Mouse (Mus musculus) layer of hippocampus, adult 9-11 months (tissue): ENCODE results near the gene Armc9.

Source experiments
- DNase-seq: peaks from one replicate; pipeline ENCODE4 v3.0.0; 2022

The Armc9 gene

DNA sequence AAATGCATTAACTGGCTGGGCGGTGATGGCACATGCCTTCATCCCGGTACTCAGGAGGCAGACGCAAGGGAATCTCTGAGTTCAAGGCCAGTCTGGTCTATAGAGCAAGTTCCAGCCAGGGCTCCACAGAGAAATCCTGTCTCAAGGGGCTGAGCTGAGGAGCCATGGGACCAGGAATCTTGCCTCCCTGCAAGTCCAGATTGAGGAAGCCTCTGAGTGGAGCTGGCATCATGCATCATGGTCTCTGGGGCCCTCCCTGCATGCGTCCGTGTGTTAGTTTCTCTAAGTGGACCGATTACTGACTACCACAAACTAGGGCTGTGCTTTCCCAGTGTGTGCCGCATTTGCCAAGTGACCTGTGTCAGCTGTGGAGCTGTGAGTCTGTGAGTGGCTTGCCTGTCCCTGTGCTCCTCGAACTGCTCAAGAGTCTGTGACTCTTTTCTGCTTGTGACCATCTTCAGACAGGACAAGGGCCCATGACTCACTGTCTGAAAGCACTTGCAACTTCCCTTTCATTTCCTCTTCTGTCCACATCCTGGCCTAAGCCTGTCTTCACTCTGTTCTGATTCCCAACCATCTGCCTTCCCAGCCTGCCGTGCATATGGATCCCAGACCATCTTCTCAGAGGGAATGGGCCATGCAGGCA lies 74.7 kb downstream of the Armc9 start:
- peak; percentile 61 for DNase-seq

DNA sequence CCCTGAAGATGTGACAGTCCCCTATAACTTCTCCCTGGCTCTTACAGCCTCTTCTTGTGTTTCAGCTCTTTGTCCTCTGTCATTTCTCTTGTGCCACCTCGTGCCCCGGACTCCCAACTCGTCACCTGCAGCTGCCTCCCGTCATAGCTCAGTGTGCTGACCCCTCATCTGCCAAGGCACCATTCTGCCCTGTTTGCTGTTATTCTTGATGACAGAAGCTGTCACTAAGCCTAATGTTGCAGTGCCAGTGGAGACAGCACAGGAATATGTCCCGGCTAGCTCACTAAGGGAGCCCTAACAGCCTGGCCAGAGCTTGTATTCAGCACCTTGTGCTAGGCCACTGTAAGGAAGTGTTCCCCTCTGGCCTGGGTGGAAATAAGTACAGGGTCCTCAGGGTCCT lies 78.1 kb downstream of the Armc9 start:
- DNase-seq: no peak

DNA sequence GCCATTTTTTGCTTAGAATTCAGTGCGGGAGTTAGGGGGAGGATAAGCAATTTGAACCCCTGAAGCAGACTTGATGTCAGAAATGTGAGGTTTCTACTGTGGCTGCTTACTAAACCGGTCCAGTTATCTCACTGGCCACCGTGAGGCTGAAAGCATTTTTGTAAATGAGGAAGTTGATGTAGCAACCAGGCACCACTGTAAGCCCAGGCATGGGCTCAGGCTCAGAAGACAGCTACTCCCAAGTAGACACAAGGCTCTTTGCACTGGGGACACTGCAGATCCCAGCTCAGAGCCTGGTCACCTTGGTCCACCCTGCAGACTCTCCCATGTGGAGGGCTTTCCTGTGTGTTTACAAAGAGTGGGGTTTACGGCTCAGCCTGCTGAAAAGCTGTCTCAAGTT lies 79.2 kb downstream of the Armc9 start:
- peak; percentile 62 for DNase-seq

DNA sequence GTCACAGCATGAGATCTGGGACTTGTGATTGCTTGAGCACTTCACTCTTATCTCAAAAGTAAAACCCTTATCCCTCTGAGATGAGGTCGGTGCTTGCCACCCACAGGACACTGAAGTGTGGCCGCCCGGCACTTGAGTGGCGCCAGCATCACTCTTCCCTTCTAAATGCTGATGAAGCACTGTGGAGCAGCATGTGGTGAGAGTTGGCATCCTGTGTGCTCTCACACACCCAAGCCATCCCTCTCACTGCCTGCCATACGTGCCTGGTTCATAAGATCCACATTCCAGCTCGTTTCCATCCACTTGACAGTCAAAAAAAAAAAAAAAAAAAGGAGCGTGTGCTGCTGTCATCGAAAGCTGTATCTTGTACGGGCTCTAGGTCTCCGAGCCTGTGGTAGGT lies 80.5 kb downstream of the Armc9 start:
- DNase-seq: peak; percentile 68

DNA sequence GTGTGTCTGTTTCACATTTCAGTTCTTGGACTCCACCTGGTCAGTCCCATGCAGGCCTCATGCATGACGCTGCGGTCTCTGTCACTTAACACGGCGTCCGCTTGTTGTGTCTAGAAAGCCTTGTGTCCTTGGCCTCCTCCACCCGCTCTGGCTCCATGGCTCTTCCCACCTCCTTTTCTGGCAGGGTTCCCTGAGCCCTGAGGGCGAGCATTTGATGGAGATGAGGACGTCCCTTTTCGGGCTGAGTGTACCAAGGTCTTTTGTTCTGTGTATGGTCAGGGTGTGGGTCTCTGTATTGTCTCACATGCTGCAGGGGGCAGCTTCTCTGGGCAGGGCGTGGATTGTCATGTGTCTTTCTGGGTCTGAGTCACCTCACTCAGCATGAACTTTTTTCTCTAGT lies 81.9 kb downstream of the Armc9 start:
- no peak for DNase-seq

DNA sequence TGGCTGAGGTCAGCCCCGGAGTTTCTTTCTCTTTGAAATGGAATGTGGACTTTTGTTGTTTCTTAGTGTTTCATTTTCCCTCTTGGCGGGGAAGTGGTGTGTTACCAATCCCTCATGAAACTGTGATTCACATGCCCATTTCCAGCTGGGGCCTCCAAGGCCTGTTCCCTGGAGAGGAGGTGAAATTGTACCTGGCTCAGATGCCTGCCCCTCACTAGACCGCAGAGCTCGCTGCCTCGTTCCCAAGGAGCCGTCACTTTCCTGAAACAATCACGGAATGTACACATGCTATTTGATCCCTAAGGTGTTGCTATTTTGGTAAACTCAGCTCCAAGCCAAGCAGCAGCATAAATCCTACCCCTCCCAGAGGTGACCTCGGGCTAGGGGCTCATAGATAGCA lies 84.4 kb downstream of the Armc9 start:
- DNase-seq: no peak

DNA sequence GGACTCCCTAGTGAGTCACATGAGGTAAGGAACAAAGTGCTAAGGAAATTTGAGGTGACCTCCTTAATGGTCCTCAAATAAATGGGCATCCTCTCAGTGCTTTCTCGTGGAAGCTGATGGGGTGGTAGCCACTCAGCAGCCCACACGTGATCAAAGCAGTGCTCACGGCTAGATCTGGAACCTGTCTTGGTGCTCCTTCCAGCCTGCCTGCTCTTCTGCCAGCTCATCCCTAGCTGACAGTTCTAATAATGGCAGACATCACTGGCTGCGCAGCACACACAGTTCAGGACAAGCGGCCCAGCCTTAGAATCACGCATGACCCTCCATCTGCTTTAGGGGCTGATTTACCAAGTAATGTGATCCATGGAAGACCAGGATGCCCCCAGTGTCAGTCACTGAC lies 85.3 kb downstream of the Armc9 start:
- DNase-seq: no peak

DNA sequence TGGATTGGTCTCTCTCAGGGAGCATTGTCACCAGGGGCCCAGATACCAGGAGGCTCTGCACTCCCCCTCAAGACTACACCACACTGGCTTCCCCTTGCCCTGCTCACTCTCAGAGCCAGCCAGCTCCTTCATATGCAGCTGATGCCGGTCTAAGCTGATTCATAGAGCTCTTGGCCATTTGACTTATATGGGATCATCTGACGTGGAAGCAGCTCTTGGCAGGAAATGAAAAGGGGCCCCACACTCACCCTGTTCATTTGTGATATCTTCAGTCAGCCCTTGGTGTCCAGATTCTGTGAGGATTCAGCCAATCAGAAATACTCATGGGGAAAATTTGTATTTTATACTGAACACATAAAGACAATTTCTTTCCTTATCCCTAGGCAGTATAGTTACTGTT lies 86.4 kb downstream of the Armc9 start:
- no peak for DNase-seq

DNA sequence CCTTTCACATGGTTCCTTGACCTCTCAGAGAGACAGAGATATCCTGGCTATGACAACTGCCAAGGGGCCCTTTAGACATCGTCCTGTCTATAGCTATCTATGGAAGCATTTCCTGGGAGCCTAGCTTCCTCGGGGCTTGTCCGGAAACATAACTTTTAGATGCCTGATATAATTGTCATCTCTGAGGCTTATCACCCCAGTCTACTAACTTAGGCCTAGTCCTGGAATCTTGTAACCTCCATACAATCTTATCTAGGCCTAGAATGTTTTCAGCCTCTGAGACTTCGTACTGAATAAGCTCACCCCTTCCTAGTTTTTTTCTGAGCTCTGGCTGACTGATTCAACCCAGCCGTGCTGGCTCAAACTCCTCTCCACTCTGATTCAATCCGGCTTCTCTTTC lies 88.9 kb downstream of the Armc9 start:
- DNase-seq: no peak

DNA sequence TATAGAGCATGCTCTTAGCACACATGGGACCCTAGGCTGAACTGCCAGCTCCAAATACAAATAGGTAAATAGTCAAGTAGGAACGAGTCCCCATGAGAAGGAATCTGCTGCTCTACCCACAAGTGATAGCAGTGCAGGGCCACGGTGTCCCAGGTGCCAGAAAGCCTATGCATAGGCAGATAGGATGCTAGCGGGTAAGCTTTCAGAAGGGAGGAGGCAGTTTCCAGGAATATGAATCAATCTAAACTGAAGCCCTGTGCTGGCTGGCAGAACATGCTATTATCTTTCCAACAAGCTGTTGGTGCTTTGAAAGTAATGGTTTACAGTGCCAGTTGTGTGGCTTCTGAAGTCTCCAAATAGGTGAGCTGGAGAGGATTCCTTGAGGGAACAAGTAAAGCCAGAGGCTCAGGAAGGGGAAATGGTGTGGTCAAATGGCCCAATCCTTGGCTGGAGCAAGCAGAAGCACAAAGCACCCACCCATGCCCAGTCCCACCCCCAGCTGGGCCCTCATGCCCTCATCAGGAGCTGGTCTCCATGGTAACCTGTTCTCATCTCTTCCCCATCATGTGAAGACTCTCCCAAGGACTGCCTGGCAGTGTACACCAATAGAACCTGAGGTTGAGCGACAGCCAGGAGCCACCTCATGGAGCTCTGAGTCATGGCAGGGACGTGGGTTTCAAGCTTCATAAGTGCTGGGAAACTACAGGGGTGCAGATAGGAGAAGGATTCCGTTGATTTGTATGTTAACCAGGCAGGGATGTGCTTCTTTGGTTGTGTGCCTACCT lies 90.9 kb downstream of the Armc9 start:
- DNase-seq: no peak

DNA sequence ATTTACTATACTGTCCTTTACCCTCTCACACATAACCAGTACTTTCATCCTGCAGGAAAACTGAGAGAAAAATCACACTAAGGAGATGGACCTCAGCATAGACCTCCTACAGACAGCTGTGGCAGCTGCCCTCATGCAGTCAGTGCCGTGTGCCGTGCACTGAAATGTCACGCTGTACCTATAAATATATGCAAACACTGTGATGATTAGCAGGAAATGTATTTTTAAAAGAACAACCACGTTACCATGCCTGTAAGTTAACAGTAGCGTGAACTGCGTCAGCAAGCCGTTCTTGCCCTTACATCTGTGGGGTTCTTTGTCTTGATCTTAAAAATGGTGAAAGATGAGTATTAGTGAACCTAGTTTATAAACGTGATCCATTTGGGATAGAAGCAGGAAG lies 98.8 kb downstream of the Armc9 start:
- DNase-seq: no peak

DNA sequence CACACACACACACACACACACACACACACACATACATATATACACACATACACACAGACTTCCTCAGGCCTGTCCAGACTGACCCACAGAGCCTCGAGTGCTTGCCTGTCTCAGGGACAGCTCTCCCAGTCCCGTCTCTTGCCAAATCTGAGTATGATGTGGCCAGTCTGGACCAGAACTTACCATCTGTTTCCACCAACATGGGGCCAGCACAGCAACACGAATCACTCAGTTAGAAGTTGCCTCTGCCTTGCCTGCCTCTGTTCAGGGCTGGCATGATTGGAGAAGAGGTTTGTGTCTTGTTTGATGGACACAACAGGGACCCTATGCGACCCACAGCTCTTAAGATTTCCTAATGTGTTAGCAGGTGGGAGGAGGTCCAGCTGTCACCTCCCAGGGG lies 101.7 kb downstream of the Armc9 start:
- DNase-seq: no peak

DNA sequence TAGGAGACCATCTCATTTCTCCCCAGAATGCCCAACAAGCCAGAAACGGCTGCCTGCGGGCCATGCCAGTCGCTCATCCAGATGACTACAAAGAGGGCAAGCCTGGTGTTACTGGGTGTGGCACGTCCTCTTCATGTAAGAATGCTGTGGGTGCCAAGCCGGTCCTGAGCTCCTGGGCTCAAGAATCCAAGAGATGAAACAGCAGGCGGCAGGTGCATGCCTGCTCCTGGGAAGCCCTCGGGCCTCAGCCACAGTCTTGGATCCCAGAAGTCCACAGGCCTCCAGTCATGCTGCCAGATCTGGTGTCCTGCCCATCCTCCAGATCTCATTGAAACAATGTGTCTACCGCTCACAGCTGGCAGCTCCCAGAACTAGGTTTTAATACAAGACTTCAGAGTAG lies 102.6 kb downstream of the Armc9 start:
- no peak for DNase-seq

DNA sequence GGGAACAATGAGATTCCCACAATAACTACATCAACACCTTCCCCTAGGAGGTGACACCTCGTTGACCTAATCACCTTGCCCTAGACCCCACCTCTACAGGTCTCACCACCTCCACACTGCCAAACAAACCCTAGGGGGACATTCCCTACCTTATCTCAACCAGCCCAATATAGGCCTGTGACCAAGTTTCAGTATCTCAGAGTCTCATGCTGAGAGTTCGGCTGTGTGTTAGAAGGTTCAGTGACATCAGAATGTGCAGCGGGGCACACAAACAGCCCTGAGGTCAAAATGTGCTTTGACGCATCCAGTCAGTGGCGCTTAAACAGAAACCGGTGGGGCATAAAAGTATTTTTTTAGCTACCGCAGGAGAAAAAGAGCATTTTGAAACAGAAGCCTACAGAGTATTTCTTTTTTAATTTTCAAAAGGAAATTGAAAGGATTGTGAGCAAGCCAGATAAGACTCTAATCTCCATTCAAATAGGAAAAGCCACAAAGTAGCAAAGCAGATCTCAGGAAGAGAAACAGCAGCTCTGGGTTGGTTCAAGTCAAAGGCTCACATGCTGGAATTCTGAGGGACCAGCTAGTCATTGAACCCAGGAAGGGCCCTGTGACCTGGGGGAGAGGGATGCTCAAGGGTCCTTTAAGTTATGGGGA lies 103.7 kb downstream of the Armc9 start:
- no peak for DNase-seq

DNA sequence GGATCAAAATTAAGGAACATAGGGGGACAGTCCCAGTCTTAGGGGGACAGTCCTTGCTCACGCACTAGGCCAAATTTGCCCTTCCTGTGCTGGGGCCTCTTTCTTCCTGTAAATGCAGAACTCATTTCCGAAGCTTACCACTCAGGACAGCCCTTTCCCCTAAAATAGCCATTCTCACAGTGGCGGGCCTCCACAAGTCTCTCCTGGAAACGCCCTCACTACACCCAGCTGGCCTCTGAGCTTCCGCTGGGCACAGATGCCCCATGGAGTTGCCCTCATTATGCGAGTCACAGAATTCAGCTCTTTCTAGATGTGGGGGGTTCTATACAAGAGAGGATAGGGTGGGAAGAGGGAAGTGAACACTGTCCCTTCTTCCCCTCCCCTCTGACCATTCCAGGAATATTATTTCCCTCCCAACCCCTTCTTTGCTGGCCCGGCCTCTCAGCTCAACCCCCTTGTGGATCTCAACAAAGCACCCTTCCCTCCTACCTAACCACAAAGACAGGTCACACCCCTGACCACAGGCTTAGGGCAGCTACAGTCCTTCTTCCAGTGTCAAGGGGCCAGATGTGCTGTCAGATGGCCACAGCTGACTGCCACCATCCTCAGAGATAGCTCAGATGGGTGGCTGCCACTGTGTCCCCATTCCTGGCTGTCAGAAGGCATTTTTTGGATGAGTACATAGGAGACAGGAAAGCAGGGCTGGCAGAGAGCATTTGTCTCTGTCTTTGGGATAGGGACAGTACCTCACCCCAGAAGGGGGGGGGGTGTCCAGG lies 109.2 kb downstream of the Armc9 start:
- no peak for DNase-seq

DNA sequence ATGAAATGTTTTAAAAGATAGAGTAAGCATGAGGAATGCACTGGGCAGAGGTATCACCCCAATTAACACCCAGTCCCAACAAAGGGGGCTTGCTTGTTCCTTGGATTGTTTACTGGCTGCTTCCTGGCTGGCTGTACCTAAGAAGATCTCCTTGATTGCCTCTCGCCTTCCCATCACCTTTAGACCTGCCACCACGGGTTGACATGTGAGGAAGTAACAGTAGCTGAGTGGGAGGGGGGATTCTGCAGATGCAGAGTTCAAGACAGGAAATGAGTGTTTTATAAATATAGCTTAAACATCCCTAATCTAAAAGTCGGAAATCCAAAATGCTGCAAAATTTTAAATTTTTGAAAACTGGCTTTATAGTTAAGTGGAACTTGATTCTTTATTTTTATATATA lies 110.5 kb downstream of the Armc9 start:
- no peak for DNase-seq

DNA sequence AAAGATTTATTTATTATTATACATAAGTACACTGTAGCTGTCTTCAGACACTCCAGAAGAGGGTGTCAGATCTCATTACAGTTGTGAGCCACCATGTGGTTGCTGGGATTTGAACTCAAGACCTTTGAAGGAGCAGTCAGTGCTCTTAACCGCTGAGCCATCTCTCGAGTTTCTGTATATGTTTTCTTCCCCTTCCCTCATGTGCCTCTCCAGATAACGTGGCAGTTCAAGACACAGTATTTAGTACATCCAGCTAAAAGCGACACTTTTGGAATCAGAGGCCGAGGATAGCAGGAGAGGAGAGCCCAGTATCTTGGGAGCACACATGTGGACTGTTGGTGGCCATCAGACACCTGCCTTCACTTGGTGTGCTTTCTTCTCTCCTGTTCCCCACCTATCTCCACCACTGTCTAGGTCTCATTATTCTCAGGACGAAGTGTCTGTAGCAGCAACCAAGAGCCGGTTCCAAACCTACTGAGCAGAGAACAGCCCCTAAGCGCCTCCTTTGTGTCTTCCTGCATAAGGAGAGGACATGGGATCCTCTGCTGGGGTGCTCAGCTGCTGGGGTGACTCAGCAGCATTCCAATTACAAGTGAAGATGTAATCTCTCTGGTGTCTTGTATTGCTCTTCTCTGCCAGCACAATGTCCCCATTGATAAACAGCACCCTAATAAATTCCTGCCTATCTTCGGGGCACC lies 114.1 kb downstream of the Armc9 start:
- no peak for DNase-seq

DNA sequence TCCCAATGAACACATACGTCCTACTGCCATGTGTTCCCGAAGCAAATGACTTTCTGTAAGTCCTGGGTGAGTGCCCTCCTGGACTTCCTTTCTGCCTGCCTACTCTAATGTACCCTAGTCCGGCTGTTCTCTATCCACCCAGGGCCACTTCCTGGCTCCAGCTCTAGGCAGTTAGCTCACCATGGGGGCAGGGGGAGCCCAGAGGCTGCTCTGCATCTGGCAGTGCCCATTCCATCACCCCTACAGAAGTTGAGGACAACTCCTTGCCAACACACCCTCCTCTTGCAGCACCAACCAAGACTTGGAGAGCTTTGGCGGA lies 114.6 kb downstream of the Armc9 start:
- no peak for DNase-seq

DNA sequence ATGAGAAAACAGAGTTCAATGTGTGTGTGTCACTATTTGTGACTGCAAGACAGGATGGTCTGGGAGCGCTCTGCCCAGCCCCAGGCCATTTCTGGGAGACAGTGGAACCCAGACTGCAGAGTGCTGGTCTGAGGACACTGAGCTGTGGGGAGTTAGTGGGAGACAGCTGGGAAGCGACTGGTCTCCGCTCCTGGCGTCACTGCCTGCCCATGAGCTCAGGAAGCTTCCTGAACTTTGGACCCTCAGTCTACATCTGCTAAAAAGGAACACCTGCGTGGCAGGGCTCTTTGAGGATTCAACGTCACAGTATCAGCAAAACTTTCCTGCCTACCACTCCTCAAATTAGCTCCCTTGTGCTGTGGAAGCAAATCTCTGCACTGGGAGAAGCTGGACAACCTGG lies 117.1 kb downstream of the Armc9 start:
- DNase-seq: no peak

DNA sequence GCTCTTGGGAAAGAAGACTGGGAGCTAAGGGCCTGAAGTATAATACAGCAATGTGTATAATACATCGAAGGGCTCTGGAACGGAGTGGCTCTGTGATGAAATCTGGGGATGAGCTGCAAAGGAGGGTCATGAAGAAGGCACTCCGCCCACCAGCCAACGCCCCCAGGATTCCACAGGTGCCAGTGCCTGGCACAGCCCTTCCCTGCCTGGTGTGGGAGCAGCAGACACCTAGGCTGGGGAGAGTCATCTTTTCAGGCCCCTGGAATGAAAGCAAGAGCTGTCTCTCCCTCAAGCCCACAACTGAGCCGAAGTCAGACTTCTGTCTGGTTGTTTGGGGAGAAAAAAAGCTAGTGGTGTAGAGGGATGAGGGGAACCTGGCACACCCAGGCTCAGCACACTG lies 122.5 kb downstream of the Armc9 start:
- DNase-seq: no peak

DNA sequence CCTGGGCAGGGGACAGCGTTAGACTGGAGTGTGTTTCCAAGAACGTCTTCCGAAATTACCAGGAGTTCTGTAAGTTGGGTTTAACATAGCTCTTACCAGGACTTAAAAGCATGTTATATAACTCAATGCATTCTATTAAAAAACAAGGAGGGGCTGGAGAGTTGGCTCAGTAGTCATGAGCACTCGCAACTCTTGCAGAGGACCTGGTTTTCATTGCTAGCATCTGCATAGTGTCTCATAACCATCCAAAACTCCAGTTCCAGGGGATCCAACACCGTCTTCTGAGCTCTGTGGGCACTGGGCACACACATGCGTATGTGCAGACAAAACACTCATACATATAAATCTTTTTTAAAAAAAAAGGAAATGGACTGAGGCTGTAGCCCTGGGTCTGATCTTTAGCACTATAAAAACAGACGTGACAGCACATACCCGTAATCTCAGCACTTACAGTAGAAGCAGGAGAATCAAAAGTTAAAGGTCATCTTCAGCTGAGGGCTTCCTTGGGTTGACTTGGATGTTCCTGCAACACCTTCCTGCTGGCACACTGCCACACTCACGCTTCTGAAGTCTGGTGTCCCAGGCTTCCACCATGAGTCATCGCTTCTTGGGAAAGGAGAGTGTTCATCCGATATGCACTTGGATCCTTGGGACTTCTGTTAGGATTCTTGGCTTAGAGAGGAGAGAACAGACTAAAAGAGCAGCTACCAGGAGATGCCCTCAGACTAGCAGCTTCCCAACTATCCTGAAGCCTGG lies 127.4 kb downstream of the Armc9 start:
- DNase-seq: peak; percentile 31

DNA sequence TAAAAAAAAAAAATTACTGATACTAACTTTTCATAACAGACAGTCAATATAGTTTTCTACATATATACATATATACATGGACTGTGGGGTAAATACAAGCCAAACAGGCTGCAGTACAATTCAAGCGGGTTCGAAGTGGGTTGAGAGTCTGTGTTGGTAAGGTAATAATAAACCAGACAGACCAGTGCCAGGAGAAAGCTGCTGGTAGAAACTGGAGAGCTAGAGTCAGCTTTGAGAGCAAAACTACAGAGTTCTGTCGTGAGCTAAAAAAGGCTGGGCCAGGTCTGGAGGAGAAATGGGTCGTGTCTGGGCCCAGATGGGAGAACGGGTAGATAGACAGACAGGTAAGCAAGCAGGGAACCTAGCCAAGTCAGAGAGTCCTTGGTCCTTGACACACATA lies 129.5 kb downstream of the Armc9 start:
- no peak for DNase-seq
